Mouse (Mus musculus): ENCODE results near the gene Vgll4.

GRCm38 (mm10) chr6:114968361-114969212 lies 1.2 kb downstream of the Vgll4 start:
- TF ChIP-seq CTCF (conservative IDR thresholded peaks at IDR 0.05 in 1 of 2, IDR thresholded peaks at IDR 0.05 in 1 of 2; ENCODE audit: low read depth in 2 of 2, low read length in 2 of 2) = no peak
- peak; percentile 62; the same call in 1 of the 2 replicates for TF ChIP-seq POLR2A (IDR thresholded peaks at IDR 0.05; ENCODE audit: low read depth, low read length)
- TF ChIP-seq USF1 (IDR thresholded peaks at IDR 0.05; ENCODE audit: low read depth, low read length) = no peak
- TF ChIP-seq TBP (conservative IDR thresholded peaks at IDR 0.05; ENCODE audit: low read depth, low read length) = no peak
- TF ChIP-seq SIN3A (IDR thresholded peaks at IDR 0.05; ENCODE audit: low read length) = peak; percentile 77
- no peak for TF ChIP-seq POLR2AphosphoS2 (IDR thresholded peaks at IDR 0.05; ENCODE audit: low read depth, low read length)
- TF ChIP-seq HCFC1 (IDR thresholded peaks at IDR 0.05; ENCODE audit: low read depth, low read length) = no peak
- 0 out of 2 replicates have a peak, but pooled peaks have one; percentile 25 for TF ChIP-seq NELFE (IDR thresholded peaks at IDR 0.05; ENCODE audit: low read depth, low read length)
- TF ChIP-seq CHD2 (IDR thresholded peaks at IDR 0.05; ENCODE audit: low read length) = no peak
- TF ChIP-seq EP300 (IDR thresholded peaks at IDR 0.05; ENCODE audit: low read length) = no peak

Measured in CH12.LX (cell line).